Mouse (Mus musculus): ENCODE results near the gene Stambp. TPM values are rescaled to one million over a fixed set of nuclear protein-coding genes. Genes with fewer than 3 reads are reported as not detected.

Stambp gene
- 15.3 to 17.4 TPM (median 16.3 TPM) in 4 replicates for total RNA-seq (2023)

DNA sequence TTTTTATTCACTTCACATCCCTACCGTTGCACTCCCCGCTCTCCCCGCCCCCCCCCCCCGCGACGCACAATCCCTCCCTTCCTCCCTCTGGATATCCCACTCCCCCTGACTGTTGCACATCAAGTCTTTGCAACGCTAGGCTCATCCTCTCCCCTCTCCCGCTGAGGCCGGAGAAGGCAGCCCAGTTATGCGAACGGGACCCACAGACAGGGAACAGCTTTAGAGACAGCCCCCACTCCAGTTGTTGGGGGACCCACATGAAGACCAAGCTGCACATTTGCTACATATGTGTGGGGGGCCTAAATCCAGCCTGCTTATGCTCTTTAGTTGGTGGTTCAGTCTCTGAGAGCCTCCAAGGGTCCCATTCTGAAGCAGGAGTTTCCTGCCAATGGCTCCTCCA, at the start of gene Stambp:
Gene Stambp, minus strand, starts transcription at position 59 of the 400 bp plus-strand sequence.

DNA sequence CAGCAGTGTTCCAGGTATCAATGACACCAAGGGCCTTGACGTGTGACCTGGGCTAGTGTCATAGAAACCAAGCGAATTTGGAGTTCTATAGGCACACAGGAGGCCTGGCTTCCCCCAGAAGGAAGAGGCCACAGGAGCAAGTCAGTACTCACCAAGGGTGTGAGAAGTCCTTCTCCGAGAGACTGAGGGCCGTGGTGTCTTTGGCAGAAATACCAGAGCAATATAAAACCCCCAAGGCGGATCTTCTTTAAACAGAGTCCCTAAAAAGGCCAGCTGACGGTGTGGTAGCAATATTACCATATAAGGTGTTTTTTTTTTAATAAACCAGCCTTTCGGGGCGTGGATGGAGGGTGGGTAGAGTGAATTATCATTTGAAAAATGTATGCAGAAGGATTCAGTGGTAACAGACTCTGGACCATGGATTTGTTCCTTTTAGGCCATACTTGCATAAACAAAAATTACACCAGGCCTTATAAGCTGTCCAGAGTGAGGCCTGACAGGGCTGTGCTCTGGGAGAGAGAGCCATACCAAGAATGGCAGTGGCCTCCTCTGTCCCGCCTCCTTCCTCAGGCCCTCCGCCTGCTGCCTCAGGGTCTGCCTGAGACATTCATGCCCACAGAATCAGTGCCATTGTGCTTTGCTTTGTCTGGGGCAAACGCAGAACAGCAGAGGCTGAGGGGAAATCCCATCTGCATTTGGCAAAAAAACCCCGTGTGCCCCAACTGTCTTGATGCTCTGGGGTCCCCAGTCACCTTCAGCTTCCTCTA, 36.3 kb downstream of the Stambp start, which contains the start of gene Actg2:
Gene Actg2, minus strand, starts transcription at position 238 of the 767 bp plus-strand sequence.

DNA sequence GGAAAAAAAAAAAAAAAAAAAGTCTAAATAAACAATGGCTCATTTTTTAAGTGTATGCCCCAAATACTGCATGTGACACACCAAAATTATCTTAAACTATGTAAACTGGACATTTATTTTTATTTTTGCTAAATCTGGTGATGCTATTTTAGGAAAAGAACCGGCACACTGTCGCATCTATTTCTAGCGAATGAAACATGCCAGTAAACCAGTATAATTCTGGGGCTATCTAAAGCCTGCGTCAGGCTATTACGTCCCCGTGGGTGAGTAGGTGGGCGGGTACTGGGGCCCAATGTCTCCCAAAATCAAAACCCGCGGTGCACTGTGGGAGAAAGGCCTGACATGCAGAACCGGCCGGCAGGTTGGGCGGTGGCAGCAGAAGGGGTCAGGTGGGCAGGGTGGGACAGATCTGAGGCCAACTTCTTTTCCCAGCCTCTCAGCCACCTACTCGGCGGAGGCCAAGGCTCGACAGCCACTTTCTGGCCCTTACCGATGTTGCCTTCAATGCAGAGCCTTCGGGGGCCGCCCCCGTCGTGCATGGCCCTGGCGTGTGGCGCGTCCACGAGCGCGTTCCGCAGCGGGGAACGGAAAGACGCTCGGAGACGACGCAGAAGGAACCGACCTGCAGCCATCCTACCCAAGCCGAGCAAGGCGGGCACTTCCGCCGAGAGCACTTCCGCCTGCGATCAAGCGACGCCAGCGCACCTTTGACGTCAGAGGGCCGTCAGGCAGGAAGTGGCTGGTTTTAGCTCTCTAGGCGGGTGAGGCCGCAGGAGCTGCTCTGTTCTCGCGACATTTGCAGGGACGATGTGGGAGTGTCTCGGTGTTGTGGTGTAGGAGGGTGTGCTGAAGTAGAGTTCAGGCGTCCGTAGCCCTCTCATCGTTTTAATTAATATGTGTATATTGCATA, 66.0 kb downstream of the Stambp start, which contains the start of gene Dguok:
Gene Dguok, minus strand, starts transcription at position 712 of the 910 bp plus-strand sequence.

Other genes with a start within 250 kb of the Stambp start
- 10.0 to 15.5 TPM (median 13.0 TPM) in 4 replicates for gene Mthfd2, start 246.8 kb downstream of the Stambp start, total RNA-seq (2023)
- 139 to 147 TPM (median 140 TPM) in 4 replicates for gene Mob1a, start 246.7 kb downstream of the Stambp start, total RNA-seq (2023)
- gene Bola3, start 223.6 kb downstream of the Stambp start, total RNA-seq (2023) = 34.3 to 42.1 TPM (median 38.3 TPM) in 4 replicates
- gene Tet3, start 113.6 kb downstream of the Stambp start, total RNA-seq (2023) = 76.4 to 91.5 TPM (median 83.7 TPM) in 4 replicates
- gene Dguok, start 65.8 kb downstream of the Stambp start, total RNA-seq (2023) = 48.3 to 57.5 TPM (median 53.9 TPM) in 4 replicates
- not detected in 4 replicates for gene Actg2, start 36.5 kb downstream of the Stambp start, total RNA-seq (2023)
- gene Clec4f, start 83.5 kb upstream of the Stambp start, total RNA-seq (2023) = not detected in 4 replicates
- 0.39 TPM in 1 of 4 replicates, not detected in the others for gene Cd207, start 105.1 kb upstream of the Stambp start, total RNA-seq (2023)
- gene Vax2, start 138.5 kb upstream of the Stambp start, total RNA-seq (2023) = not detected in 4 replicates
- not detected in 4 replicates for gene Atp6v1b1, start 170.3 kb upstream of the Stambp start, total RNA-seq (2023)
- gene Ankrd53, start 189.9 kb upstream of the Stambp start, total RNA-seq (2023) = not detected in 4 replicates
- gene Tex261, start 203.1 kb upstream of the Stambp start, total RNA-seq (2023) = 33.4 to 51.1 TPM (median 45.6 TPM) in 4 replicates
- 15.9 to 22.8 TPM (median 19.2 TPM) in 4 replicates for gene Nagk, start 222.3 kb upstream of the Stambp start, total RNA-seq (2023)